Mouse (Mus musculus) spleen, postnatal 4 days (tissue): ENCODE data around the gene Cbr4.

Experiments
- DNase-seq, 2 experiments: peaks; one replicate each; pipeline ENCODE4 v3.0.0; 2022; ENCODE audit warnings: low spot score in 2 of 2

Cbr4 gene

DNA sequence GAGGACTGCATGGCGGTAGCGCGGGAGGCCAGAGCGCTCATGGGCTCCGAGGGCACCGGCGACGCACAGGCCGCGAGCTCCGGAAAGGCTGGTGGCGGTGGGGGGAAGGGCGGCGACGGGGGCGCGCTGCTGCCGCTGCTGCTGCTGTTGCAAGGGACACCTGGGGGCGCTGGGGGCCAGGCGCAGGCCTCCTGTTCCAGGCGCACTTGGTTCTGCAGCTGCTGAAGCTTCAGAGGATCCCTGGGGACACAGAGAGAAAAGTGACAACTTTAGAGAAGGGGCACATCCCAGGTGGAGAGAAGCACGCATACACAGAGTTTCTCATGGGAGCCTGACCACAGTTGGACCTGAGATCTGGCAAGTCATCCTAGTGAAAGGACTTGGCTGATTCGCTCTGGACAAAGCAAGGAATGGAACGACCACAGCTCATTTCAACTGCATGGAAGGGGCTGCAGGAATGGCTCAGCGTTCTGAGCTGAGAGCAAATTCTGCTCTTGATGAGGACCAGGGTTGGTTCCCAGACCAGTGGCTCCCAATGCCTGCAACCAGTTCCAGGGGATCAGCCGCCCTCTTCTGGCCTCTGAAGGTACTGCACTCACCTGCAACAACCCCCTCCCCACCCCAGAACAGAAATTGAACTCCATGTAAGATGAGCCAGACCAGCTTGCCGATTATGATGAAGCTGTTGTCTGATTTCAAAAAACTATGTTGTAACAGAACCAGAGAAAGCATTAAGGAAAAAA is 62.6 kb downstream of the Cbr4 start:
- DNase-seq: no peak

GRCm38 (mm10) chr8:61552221-61552620 is 64.7 kb downstream of the Cbr4 start:
- DNase-seq: no peak

DNA sequence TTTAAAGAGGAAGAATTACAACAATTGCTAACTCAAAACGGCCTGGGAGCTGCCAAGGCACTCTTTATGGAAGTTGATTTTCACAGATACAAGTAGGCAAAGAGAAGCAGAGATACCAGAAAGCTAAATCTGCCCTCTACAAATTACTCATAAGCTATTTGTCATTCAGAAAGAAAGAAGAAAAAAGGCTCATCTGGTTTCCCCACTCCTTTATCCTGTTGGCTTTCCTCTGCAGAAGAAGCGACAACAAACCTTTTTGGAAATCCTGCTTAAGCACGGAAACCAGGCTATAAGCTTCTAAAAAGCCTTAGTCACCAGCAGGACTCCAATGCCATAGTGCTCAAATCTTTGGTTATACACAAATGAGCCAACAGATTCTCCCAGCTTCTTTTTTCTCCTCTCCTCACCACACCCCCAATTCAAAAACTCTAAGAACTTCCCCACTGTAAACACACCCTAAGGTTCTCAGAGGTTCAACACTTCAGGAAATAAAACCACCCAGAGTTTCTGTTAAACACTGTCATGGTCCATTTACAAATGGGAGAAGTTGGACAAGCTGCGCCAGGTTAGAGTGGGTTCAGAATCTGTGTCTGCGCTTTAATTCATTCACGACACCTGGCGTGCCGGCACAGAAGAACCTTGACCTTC is 65.3 kb downstream of the Cbr4 start:
- DNase-seq: no peak

- DNase-seq: no peak
Measured at GRCm38 (mm10) chr8:61555343-61555742, 67.8 kb downstream of the Cbr4 start.

DNA sequence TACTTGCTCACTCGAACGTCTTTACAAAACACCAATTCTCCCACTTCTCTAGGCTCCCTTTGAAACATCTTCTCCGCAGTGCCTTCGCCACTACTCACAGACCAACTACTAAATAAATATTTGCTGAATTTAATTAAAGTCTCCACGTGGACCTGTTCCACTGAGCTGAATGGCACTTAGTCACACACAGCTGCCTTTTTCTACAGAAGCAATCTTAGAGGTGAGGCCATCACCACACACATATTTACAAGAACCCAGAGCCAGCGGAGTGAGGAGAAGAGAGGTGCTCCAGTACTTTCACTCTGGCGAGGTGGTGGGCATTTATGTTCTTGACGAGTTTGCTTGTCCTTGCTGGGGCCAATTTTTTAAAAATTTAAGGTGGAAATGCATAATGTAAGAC is 68.7 kb downstream of the Cbr4 start:
- DNase-seq: no peak
